Mouse (Mus musculus) adrenal gland, postnatal 10 days (tissue): ENCODE results near the gene Bpifb9a. TPM values are rescaled to one million over a fixed set of nuclear protein-coding genes. Genes with fewer than 3 reads are reported as not detected.
"Not testable (repeated sequence)": the region's sequence is repeated elsewhere in the genome, so short reads cannot be mapped to it uniquely, and the experiment has no call there.

Source experiments
- DNase-seq: peaks from one replicate; pipeline ENCODE4 v3.0.0; 2021; ENCODE audit warnings: mixed read lengths
- total RNA-seq, 2 experiments: library from RNA; stranded (reverse); gene quantifications; 2 replicates each; pipeline ENCODE4 v1.2.3; 2021

The Bpifb9a gene
- total RNA-seq, 2 experiments from 2014 or later: not detected

- not testable (repeated sequence) for DNase-seq
Measured at GRCm38 (mm10) chr2:154306927-154307326, 49.3 kb downstream of the Bpifb9a start, which contains the start of gene Bpifb9b. TSS of gene Bpifb9b (plus strand) at chr2:154307227.

GRCm38 (mm10) chr2:154313771-154314170, 56.1 kb downstream of the Bpifb9a start:
- DNase-seq: not testable (repeated sequence)

Other genes with a start within 250 kb of the Bpifb9a start
- gene Bpifa2, start 249.6 kb upstream of the Bpifb9a start, total RNA-seq: under 1 TPM; 0.70 to 0.75 TPM
- not detected for gene Bpifa3, start 127.5 kb upstream of the Bpifb9a start, total RNA-seq
- not detected for gene Bpifa1, start 115.0 kb upstream of the Bpifb9a start, total RNA-seq
- gene Bpifa5, start 95.2 kb upstream of the Bpifb9a start, total RNA-seq: not detected
- gene Bpifb1, start 67.0 kb upstream of the Bpifb9a start, total RNA-seq: not detected
- gene Bpifb5, start 34.1 kb upstream of the Bpifb9a start, total RNA-seq: under 1 TPM in 1 of 2 experiments, not detected in 1; 0.18 TPM
- gene Bpifb9b, start 49.4 kb downstream of the Bpifb9a start, total RNA-seq: not detected
- 10 to 100 TPM; 14.4 to 19.7 TPM for gene Cdk5rap1, start 115.2 kb downstream of the Bpifb9a start, total RNA-seq
- 10 to 100 TPM; 29.0 to 31.9 TPM for gene Snta1, start 150.2 kb downstream of the Bpifb9a start, total RNA-seq
- 10 to 100 TPM; 23.9 to 35.6 TPM for gene Cbfa2t2, start 178.6 kb downstream of the Bpifb9a start, total RNA-seq